Mouse (Mus musculus): ENCODE measurements around the gene Hoxc13.

The Hoxc13 gene

GRCm38 (mm10) chr15:102921053-102922011, at the start of gene Hoxc13:
Gene Hoxc13 (plus strand): TSS chr15:102921103.
- DNase-seq (ENCODE audit: low spot score) = no peak

GRCm38 (mm10) chr15:102885803-102886202, 35.1 kb upstream of the Hoxc13 start:
- no peak for DNase-seq (ENCODE audit: low spot score)

- DNase-seq (ENCODE audit: low spot score) = no peak
Observed at GRCm38 (mm10) chr15:102895115-102895514, 25.8 kb upstream of the Hoxc13 start.

- DNase-seq (ENCODE audit: low spot score) = no peak
Observed at GRCm38 (mm10) chr15:102904946-102905345, 16.0 kb upstream of the Hoxc13 start.

GRCm38 (mm10) chr15:102909536-102909935, 11.4 kb upstream of the Hoxc13 start:
- DNase-seq (ENCODE audit: low spot score) = no peak

- no peak for DNase-seq (ENCODE audit: low spot score)
Observed at GRCm38 (mm10) chr15:102910038-102910437, 10.9 kb upstream of the Hoxc13 start.

GRCm38 (mm10) chr15:102910496-102911095, 10.3 kb upstream of the Hoxc13 start:
- DNase-seq (ENCODE audit: low spot score) = no peak

- DNase-seq (ENCODE audit: low spot score) = no peak
Observed at GRCm38 (mm10) chr15:102913038-102913585, 7.8 kb upstream of the Hoxc13 start.

- no peak for DNase-seq (ENCODE audit: low spot score)
Observed at GRCm38 (mm10) chr15:102917972-102918572, 2.8 kb upstream of the Hoxc13 start.

- no peak for DNase-seq (ENCODE audit: low spot score)
Observed at GRCm38 (mm10) chr15:102918611-102919265, 2.2 kb upstream of the Hoxc13 start.

- no peak for DNase-seq (ENCODE audit: low spot score)
Observed at GRCm38 (mm10) chr15:102919336-102920180, 1.3 kb upstream of the Hoxc13 start.

- no peak for DNase-seq (ENCODE audit: low spot score)
Observed at GRCm38 (mm10) chr15:102920619-102921018, 284 bp upstream of the Hoxc13 start.

GRCm38 (mm10) chr15:102922012-102922362, 1.1 kb downstream of the Hoxc13 start:
- DNase-seq (ENCODE audit: low spot score) = no peak

- DNase-seq (ENCODE audit: low spot score) = no peak
Observed at GRCm38 (mm10) chr15:102922636-102923500, 2.0 kb downstream of the Hoxc13 start.

- DNase-seq (ENCODE audit: low spot score) = no peak
Observed at GRCm38 (mm10) chr15:102927032-102927645, 6.2 kb downstream of the Hoxc13 start.

GRCm38 (mm10) chr15:102931706-102932358, 10.9 kb downstream of the Hoxc13 start:
- DNase-seq (ENCODE audit: low spot score) = no peak

GRCm38 (mm10) chr15:102934438-102934837, 13.5 kb downstream of the Hoxc13 start:
- no peak for DNase-seq (ENCODE audit: low spot score)

- no peak for DNase-seq (ENCODE audit: low spot score)
Observed at GRCm38 (mm10) chr15:102934897-102935296, 14.0 kb downstream of the Hoxc13 start.

All from MN1 (cell line).